ENCODE assay signal across 19 mouse cellular contexts in the genomic region with DNA sequence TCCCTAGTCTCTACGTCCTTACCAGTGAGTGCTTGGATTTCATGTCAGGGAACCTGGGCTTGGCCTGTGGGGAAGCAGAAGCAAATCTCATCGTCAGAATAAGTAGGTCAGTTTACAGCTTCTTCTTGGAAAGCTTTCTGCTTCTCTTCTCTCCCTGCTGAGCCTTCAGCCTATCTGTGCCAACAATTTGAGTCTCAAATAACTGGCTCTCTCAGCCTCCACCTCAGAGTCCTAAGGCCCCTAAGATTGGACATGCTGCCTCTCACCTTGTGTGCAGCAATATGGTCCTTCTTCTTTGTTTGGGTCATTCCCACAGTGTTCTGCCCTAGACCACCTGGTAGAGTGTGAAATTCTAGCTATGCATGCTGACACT.
DNase-seq lines count a peak whose midpoint lies in the region; ATAC-seq and TF ChIP-seq lines count a peak whose summit lies in the region.
"Had no signal": no experiment of that assay in that cellular context is flagged by ENCODE, and none has a peak within 500 bp of the region (broad histone marks: within the 10 kb centered on the region; RNA-seq: fewer than 3 reads in every experiment).

No protein-coding gene starts in this region.

- H3K9me3 ChIP-seq in hindbrain, postnatal 0 days (ENCODE audit: low read length), result no peaks in the 10 kb centered on the region
- no peaks in the 10 kb centered on the region for H3K9me3 ChIP-seq in hindbrain, embryonic 10.5 days
- H3K9me3 ChIP-seq in forebrain, postnatal 0 days (ENCODE audit: low read length), result no peaks in the 10 kb centered on the region
- no peaks in the 10 kb centered on the region for H3K9me3 ChIP-seq in forebrain, embryonic 12.5 days
- H3K9me3 ChIP-seq: embryonic facial prominence, embryonic 15.5 days; kidney, embryonic 15.5 days; limb, embryonic 15.5 days; neural tube, embryonic 12.5 days had no signal

- peak; percentile 28 for DNase-seq in hindbrain, postnatal 0 days (ENCODE audit: low spot score)
- DNase-seq in hindbrain, embryonic 10.5 days (ENCODE audit: low spot score), result no peak
- peak; percentile 98 for DNase-seq in cerebellum, adult 11-12 months
- DNase-seq in cerebellum, postnatal 25 days, result peak; percentile 82 to 85
- peak; percentile 14 for DNase-seq in left cerebral cortex, postnatal 4 days
- DNase-seq in forebrain, postnatal 0 days, result no peak
- DNase-seq: adrenal gland, postnatal 25 days; B cell, adult 2 months; embryo, embryonic 11 days; gastrocnemius, postnatal 10 days; heart, adult 18-20 months; layer of hippocampus, postnatal 36 days; lung, postnatal 36 days had no signal

- intact Hi-C loops in left cerebral cortex, postnatal 4 days (cut with DNase I), result no loop called here

- no peaks in the 10 kb centered on the region for H3K36me3 ChIP-seq in hindbrain, postnatal 0 days (ENCODE audit: insufficient read depth, low read length)
- H3K36me3 ChIP-seq in hindbrain, embryonic 10.5 days, result no peaks in the 10 kb centered on the region
- H3K36me3 ChIP-seq in forebrain, postnatal 0 days (ENCODE audit: insufficient read depth), result no peaks in the 10 kb centered on the region
- no peaks in the 10 kb centered on the region for H3K36me3 ChIP-seq in forebrain, embryonic 12.5 days (replicated peaks)
- H3K36me3 ChIP-seq: embryonic facial prominence, embryonic 15.5 days; kidney, embryonic 15.5 days; limb, embryonic 15.5 days; neural tube, embryonic 12.5 days had no signal

- no peak overlapping the region for H3K4me2 ChIP-seq in hindbrain, postnatal 0 days (ENCODE audit: low read depth, low read length)
- H3K4me2 ChIP-seq in forebrain, postnatal 0 days (ENCODE audit: low read depth), result no peak overlapping the region
- H3K4me2 ChIP-seq in forebrain, embryonic 12.5 days, result no peak overlapping the region
- H3K4me2 ChIP-seq: embryonic facial prominence, embryonic 15.5 days; kidney, embryonic 15.5 days; limb, embryonic 15.5 days; neural tube, embryonic 12.5 days had no signal

- H3K9ac ChIP-seq in hindbrain, postnatal 0 days (replicated peaks; ENCODE audit: low read length), result no peak overlapping the region
- H3K9ac ChIP-seq in forebrain, postnatal 0 days, result no peak overlapping the region
- no peak overlapping the region for H3K9ac ChIP-seq in forebrain, embryonic 12.5 days
- H3K9ac ChIP-seq: embryonic facial prominence, embryonic 15.5 days; kidney, embryonic 15.5 days; limb, embryonic 15.5 days; neural tube, embryonic 12.5 days had no signal

- H3K27me3 ChIP-seq in hindbrain, postnatal 0 days (ENCODE audit: insufficient read depth, low read length), result no peaks in the 10 kb centered on the region
- no peaks in the 10 kb centered on the region for H3K27me3 ChIP-seq in hindbrain, embryonic 10.5 days (ENCODE audit: insufficient read depth, poor library complexity, severe bottlenecking)
- H3K27me3 ChIP-seq in forebrain, postnatal 0 days (ENCODE audit: insufficient read depth, low read length), result no peaks in the 10 kb centered on the region
- H3K27me3 ChIP-seq in forebrain, embryonic 12.5 days, result no peaks in the 10 kb centered on the region
- H3K27me3 ChIP-seq: embryonic facial prominence, embryonic 15.5 days; kidney, embryonic 15.5 days; limb, embryonic 15.5 days; neural tube, embryonic 12.5 days had no signal

- 34% methylated on average over 2 of the region's 2 CpGs for WGBS in hindbrain, postnatal 0 days
- 59% methylated on average over 2 of the region's 2 CpGs for WGBS in hindbrain, embryonic 10.5 days
- WGBS in forebrain, postnatal 0 days, result 56% methylated on average over 2 of the region's 2 CpGs
- 77% methylated on average over 2 of the region's 2 CpGs for WGBS in forebrain, embryonic 12.5 days

- no peak for TF ChIP-seq CTCF in hindbrain, postnatal 0 days (IDR thresholded peaks at IDR 0.05; ENCODE audit: low read depth)
- no peak for TF ChIP-seq CTCF in forebrain, postnatal 0 days (IDR thresholded peaks at IDR 0.05; ENCODE audit: low read depth)

- H3K27ac ChIP-seq in hindbrain, postnatal 0 days, result no peak overlapping the region
- no peak overlapping the region for H3K27ac ChIP-seq in hindbrain, embryonic 10.5 days
- no peak overlapping the region for H3K27ac ChIP-seq in forebrain, postnatal 0 days (ENCODE audit: low read depth, low read length)
- no peak overlapping the region for H3K27ac ChIP-seq in forebrain, embryonic 12.5 days
- H3K27ac ChIP-seq: embryonic facial prominence, embryonic 15.5 days; kidney, embryonic 15.5 days; limb, embryonic 15.5 days; neural tube, embryonic 12.5 days had no signal

- ATAC-seq in hindbrain, postnatal 0 days, result peak; percentile 74
- ATAC-seq in forebrain, postnatal 0 days, result no peak
- no peak for ATAC-seq in forebrain, embryonic 12.5 days (ENCODE audit: low FRiP score)
- ATAC-seq: intestine, embryonic 16.5 days had no signal

- no peaks in the 10 kb centered on the region for H3K4me1 ChIP-seq in hindbrain, postnatal 0 days (ENCODE audit: insufficient read depth, low read length)
- H3K4me1 ChIP-seq in hindbrain, embryonic 10.5 days (replicated peaks), result no peaks in the 10 kb centered on the region
- no peaks in the 10 kb centered on the region for H3K4me1 ChIP-seq in forebrain, postnatal 0 days (ENCODE audit: insufficient read depth)
- H3K4me1 ChIP-seq in forebrain, embryonic 12.5 days, result no peaks in the 10 kb centered on the region
- H3K4me1 ChIP-seq: embryonic facial prominence, embryonic 15.5 days; kidney, embryonic 15.5 days; limb, embryonic 15.5 days; neural tube, embryonic 12.5 days had no signal

- H3K4me3 ChIP-seq in hindbrain, postnatal 0 days (ENCODE audit: low read length), result no peak overlapping the region
- no peak overlapping the region for H3K4me3 ChIP-seq in hindbrain, embryonic 10.5 days
- H3K4me3 ChIP-seq in forebrain, postnatal 0 days (ENCODE audit: low read depth, low read length), result no peak overlapping the region
- no peak overlapping the region for H3K4me3 ChIP-seq in forebrain, embryonic 12.5 days (replicated peaks)
- H3K4me3 ChIP-seq: embryonic facial prominence, embryonic 15.5 days; kidney, embryonic 15.5 days; limb, embryonic 15.5 days; neural tube, embryonic 12.5 days had no signal

Comparison
In these comparisons a context has a peak if more than half of its experiments do, and no peak if none do; other contexts are left out.
1. DNase-seq: peak in hindbrain, postnatal 0 days (single experiment), cerebellum, adult 11-12 months (single experiment), cerebellum, postnatal 25 days (2 of 2) and left cerebral cortex, postnatal 4 days (single experiment); none in hindbrain, embryonic 10.5 days (single experiment) and forebrain, postnatal 0 days (single experiment).